Mouse (Mus musculus) heart, embryonic 14.5 days (tissue): ENCODE data around the gene Klf16. TPM values are rescaled to one million over a fixed set of nuclear protein-coding genes. Genes with fewer than 3 reads are reported as not detected.

ENCODE experiments used
- ATAC-seq: fragments of 200-750 bp; cut with Nextera tagmentation; 2 replicates; pipeline ENCODE4 v1.8.0; 2017; ENCODE audit warnings: low read depth, moderate TSS enrichment; ENCODE audit not compliant: insufficient number of reproducible peaks, insufficient read depth, low FRiP score
- H3K27ac ChIP-seq, 2 experiments: fragments of 200-500 bp in 1 of 2; fragments of 300-500 bp in 1 of 2; sonication (generic) in 1 of 2; replicated peaks in 1 of 2; 2 replicates each; pipeline ENCODE4 v1.5.1; 2012 to 2014; ENCODE audit warnings: low read depth in 2 of 2, low read length in 2 of 2, control low read depth in 1 of 2, mild to moderate bottlenecking in 1 of 2, mixed read lengths in 1 of 2; ENCODE audit not compliant: control insufficient read depth in 1 of 2, insufficient read depth in 1 of 2
- H3K27me3 ChIP-seq: fragments of 300-500 bp; sonication (generic); 2 replicates; pipeline ENCODE4 v1.6.1; 2014; ENCODE audit warnings: mild to moderate bottlenecking, low read length, control low read depth; ENCODE audit not compliant: control insufficient read depth, insufficient read depth
- H3K36me3 ChIP-seq: fragments of 300-500 bp; sonication (generic); 2 replicates; pipeline ENCODE4 v1.6.1; 2014; ENCODE audit warnings: mild to moderate bottlenecking, control low read depth, low read length, mixed read lengths; ENCODE audit not compliant: control insufficient read depth, insufficient read depth
- H3K4me1 ChIP-seq, 2 experiments: fragments of 200-500 bp in 1 of 2; fragments of 300-500 bp in 1 of 2; sonication (generic) in 1 of 2; 2 replicates each; pipeline ENCODE4 v1.6.1; 2012 to 2014; ENCODE audit warnings: low read length in 2 of 2, control low read depth in 1 of 2, mixed read lengths in 1 of 2; ENCODE audit not compliant: control insufficient read depth in 2 of 2, insufficient read depth in 2 of 2
- H3K4me2 ChIP-seq: fragments of 300-500 bp; sonication (generic); 2 replicates; pipeline ENCODE4 v1.6.1; 2014; ENCODE audit warnings: mild to moderate bottlenecking, low read length
- H3K4me3 ChIP-seq, 2 experiments: fragments of 200-500 bp in 1 of 2; fragments of 300-500 bp in 1 of 2; sonication (generic) in 1 of 2; 2 replicates each; pipeline ENCODE4 v1.5.1; 2012 to 2014; ENCODE audit warnings: low read length in 2 of 2, mild to moderate bottlenecking in 2 of 2, control low read depth in 1 of 2, low read depth in 1 of 2, moderate library complexity in 1 of 2; ENCODE audit not compliant: control insufficient read depth in 1 of 2, insufficient read depth in 1 of 2
- H3K9ac ChIP-seq: fragments of 300-500 bp; sonication (generic); 2 replicates; pipeline ENCODE4 v1.6.1; 2014; ENCODE audit warnings: mild to moderate bottlenecking, low read length
- H3K9me3 ChIP-seq: fragments of 300-500 bp; sonication (generic); 2 replicates; pipeline ENCODE4 v1.6.1; 2016; ENCODE audit warnings: low read length, control low read depth; ENCODE audit not compliant: control insufficient read depth
- WGBS: fragments of 180-500 bp; shearing (Covaris S2); extraction: QIAGEN DNeasy Blood & Tissue Kit; methylation state at CpG from one replicate; pipeline ENCODE4 v1.1.7; 2014; 5-methylcytosine and 5-hydroxymethylcytosine counted together
- polyA plus RNA-seq: library from polyadenylated mRNA; unstranded; fragments of >200 nt; fragmentation: Nextera tagmentation; extraction: Ambion mirVana; gene quantifications from 2 replicates; pipeline ENCODE4 v1.2.1, GENCODE M21; 2014

Gene Klf16
- polyA plus RNA-seq, 1 experiment from 2014 or later: 5.0 TPM

DNA sequence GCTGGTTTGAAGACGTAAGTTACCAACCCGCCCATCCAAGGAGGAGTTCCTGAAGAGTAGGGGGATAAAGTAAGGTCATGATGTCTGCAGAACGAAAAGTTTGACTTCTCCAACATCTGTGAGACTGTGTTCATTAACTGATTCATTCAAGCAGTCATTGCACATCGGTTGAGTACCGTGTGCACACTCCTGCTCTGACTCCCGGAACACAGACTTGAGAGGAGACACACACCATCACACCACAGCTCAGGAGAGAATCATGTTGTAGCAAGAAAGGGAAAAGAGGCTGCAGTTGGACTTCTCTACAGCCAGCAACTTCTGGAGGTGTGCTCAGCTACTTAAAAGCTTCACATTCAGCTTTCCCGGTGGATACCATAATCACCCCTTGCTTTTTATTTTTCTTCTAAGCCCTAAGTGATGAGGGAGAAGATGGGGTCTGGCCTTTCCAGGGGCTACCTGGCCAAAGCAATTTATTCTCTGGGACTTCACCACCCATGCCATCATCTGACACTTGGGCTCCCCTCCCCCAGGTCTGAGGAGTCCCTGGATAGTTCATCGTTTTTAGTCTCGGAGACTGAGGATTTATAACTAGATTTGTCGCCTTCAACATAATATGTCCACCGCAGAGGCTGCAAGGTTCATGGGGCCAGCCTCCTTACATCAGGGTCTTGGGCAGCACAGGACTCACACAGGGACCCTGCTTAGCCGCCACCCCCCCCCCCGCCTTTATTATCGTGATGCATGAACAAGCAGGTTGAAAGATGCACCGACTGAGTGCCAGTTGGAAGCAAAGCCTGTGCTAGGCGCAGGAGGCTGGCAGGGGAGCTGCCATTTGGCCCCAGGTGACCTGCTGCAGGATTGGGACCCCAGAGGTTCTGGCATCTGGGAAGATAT lies 43.9 kb upstream of the Klf16 start:
- H3K4me1 ChIP-seq: peaks cover 18 to 33% of the 10 kb centered on the region in 2 experiments
- WGBS: 58% methylated on average over 16 of the region's 16 CpGs
- no peaks in the 10 kb centered on the region for H3K9me3 ChIP-seq
- H3K27ac ChIP-seq: peak overlapping the region; percentile 89 to 99
- H3K27me3 ChIP-seq: no peaks in the 10 kb centered on the region
- peaks cover 3% of the 10 kb centered on the region for H3K36me3 ChIP-seq
- peak overlapping the region; percentile 83 to 92 for H3K4me3 ChIP-seq
- peak overlapping the region; percentile 71 for H3K4me2 ChIP-seq
- H3K9ac ChIP-seq: peak overlapping the region; percentile 63
- no peak for ATAC-seq

DNA sequence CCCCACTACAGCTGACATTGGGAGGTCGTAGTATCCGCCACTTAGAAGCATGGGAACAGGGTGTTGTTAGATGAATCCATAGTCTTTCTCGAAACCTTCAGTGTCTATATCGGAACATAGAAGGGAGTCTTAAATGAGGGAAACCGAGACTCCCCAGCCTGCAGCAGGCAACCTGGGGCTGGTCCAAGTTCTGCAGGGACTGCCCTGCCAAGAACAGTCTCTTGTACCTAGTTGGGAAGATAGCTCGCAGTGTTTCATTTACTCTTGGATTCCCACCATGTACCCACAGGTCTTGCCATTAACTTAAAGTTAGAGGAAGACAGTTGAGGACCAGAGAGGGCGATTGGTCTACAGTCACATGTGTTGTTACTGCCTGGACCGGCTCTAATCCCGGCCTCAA lies 43.2 kb upstream of the Klf16 start:
- Histone ChIP-seq H3K27me3 (no peaks in the 10 kb centered on the region), H3K27ac (no peak overlapping the region), H3K4me1 (peaks cover 16 to 29% of the 10 kb centered on the region in 2 experiments), H3K4me3 (no peak overlapping the region), H3K4me2 (no peak overlapping the region), H3K9me3 (no peaks in the 10 kb centered on the region), H3K36me3 (peaks cover 10% of the 10 kb centered on the region), H3K9ac (no peak overlapping the region)
- no peak for ATAC-seq
- 80% methylated on average over 9 of the region's 9 CpGs for WGBS

DNA sequence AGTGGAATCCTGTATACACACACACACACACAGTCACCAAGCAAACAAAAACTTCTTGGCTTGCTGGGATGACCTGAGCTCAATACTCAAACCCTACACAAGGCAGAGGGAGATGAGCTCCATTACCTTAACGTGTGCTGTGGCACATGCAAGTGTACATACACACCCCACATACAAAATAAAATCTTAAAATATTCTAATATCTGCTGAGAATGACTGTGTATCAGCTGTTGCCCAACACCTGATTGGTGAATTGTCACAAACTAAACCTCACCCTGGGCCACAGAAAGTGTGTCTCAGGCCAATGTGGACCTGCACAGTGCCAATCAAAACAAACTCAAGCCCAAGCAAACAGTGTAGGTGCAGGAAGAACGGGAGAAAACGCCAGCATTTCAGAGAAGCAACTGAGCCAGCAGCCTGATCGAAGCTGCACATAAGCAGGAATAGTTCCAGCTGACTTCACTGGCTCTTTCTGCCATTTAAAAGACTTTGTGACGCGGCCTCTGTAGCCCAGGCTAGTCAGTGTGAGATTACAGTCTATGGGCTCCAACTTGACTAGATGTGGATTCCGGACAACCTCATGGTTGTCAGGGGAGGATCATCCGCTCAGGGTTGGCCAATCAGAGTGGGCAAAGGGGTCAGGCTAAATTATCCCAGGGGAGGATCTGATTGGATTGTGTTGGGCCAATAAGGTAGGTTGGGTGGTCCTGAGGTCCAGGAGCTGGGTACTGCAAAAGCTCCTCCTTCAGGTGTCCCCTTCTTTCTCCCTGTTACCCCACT lies 42.5 kb upstream of the Klf16 start:
- H3K4me3 ChIP-seq: no peak overlapping the region
- H3K9me3 ChIP-seq: no peaks in the 10 kb centered on the region
- H3K4me1 ChIP-seq: peaks cover 16 to 22% of the 10 kb centered on the region in 2 experiments
- no peak overlapping the region for H3K4me2 ChIP-seq
- 0 out of 4 replicates have a peak overlapping the region, but pooled peaks of 1 of the 2 experiments have one; percentile 24 for H3K27ac ChIP-seq
- no peaks in the 10 kb centered on the region for H3K27me3 ChIP-seq
- ATAC-seq: no peak
- H3K9ac ChIP-seq: no peak overlapping the region
- 33% methylated on average over 8 of the region's 8 CpGs for WGBS
- peaks cover 17% of the 10 kb centered on the region for H3K36me3 ChIP-seq

DNA sequence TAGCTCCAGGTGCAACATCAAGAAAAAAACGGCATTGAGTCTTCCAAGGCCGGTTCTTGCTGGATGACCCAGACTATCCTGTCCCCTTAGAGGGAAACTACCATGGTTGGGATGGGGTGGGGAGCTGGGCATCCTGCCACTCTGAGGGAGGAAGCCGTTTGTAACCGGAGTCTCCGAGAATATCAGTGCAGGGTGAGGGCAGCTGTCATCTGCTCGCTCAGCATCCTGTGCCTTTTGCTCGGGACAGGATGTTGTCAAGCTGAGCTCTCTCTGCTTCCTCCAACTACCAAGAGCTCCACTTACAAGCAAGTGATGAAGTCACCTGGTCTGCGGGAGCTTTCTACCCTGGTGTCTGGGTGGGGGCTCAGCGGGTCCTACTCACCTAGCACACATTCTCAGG lies 41.1 kb upstream of the Klf16 start:
- H3K4me3 ChIP-seq: no peak overlapping the region
- no peaks in the 10 kb centered on the region for H3K9me3 ChIP-seq
- H3K27me3 ChIP-seq: no peaks in the 10 kb centered on the region
- H3K4me1 ChIP-seq: peaks cover 7 to 8% of the 10 kb centered on the region in 2 experiments
- WGBS: 34% methylated on average over 9 of the region's 9 CpGs
- no peak for ATAC-seq
- peaks cover 32% of the 10 kb centered on the region for H3K36me3 ChIP-seq
- H3K4me2 ChIP-seq: no peak overlapping the region
- H3K27ac ChIP-seq: peak overlapping the region; percentile 42 to 53; a peak in 1 of 4 replicates
- H3K9ac ChIP-seq: no peak overlapping the region

DNA sequence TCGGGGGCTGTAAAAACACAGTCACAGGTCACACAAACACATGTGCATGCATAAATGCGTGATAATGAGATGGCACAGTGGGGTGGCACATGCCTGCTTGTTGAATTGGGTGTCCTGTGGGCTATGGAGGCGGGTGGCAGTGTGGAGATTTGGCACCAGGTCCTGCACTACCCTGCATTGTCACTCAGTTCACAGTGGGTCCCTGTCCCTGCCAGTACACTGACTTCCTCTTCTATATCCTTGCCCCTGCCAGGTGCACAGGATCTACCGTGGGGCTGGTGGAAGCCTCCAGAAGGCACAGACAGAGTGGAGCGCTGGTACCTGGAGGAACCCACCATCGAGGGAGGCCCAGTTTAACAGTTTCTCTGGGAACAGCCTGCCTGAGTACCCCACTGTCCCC lies 37.2 kb upstream of the Klf16 start:
- no peak overlapping the region for H3K4me3 ChIP-seq
- H3K9me3 ChIP-seq: no peaks in the 10 kb centered on the region
- H3K36me3 ChIP-seq: peaks cover 53% of the 10 kb centered on the region
- H3K4me2 ChIP-seq: no peak overlapping the region
- 86% methylated on average over 6 of the region's 6 CpGs for WGBS
- H3K27me3 ChIP-seq: no peaks in the 10 kb centered on the region
- no peak for ATAC-seq
- no peak overlapping the region for H3K27ac ChIP-seq
- H3K9ac ChIP-seq: no peak overlapping the region
- H3K4me1 ChIP-seq: peaks cover 0 to 3% of the 10 kb centered on the region in 2 experiments; a peak in 1 of 4 replicates

DNA sequence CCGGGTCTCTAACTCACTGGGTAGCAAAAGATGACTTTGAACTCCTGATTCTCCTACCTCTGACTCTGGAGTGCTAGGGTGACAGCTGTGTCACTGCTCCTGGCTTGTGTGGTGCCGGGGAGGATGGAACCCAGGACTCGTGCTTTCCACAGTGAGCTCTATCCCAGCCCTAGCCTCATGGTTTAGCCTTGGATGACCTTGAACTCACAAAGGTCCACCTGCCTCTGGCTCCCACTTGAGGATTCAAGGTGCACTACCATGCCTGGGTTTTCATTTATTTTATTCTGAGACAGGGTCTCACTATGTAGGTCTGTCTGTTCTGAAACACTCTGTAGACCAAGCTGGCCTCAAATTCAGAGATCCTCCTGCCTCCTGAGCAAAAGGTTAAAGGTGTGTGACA lies 36.7 kb upstream of the Klf16 start:
- H3K4me3 ChIP-seq: no peak overlapping the region
- no peaks in the 10 kb centered on the region for H3K27me3 ChIP-seq
- peaks cover 58% of the 10 kb centered on the region for H3K36me3 ChIP-seq
- H3K27ac ChIP-seq: no peak overlapping the region
- H3K4me1 ChIP-seq: peaks cover 0 to 3% of the 10 kb centered on the region in 2 experiments; a peak in 1 of 4 replicates
- no peaks in the 10 kb centered on the region for H3K9me3 ChIP-seq
- no peak overlapping the region for H3K9ac ChIP-seq
- no peak overlapping the region for H3K4me2 ChIP-seq
- no peak for ATAC-seq
- WGBS: 69% methylated on average over 3 of the region's 3 CpGs

DNA sequence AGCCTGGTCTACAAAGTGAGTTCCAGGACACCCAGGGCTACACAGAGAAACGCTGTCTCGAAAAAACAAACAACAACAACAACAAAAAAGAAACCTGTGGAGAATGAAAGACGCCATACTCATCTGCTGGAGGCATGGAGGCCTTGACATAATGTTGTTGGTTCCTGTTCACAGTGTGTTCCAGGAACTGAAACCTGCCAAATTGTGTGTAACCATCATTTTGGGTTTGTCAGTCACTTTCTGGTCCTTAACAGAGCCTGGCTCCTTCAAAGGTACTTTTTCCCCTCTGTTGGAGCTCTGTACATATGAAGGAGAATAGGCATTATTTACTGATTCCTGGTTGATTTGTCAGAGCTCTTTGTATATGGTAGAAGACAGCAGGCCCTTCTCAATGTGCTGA lies 34.8 kb upstream of the Klf16 start:
- H3K27ac ChIP-seq: no peak overlapping the region
- no peaks in the 10 kb centered on the region for H3K27me3 ChIP-seq
- H3K4me2 ChIP-seq: no peak overlapping the region
- H3K36me3 ChIP-seq: peaks cover 77% of the 10 kb centered on the region
- no peak for ATAC-seq
- H3K9ac ChIP-seq: no peak overlapping the region
- H3K4me1 ChIP-seq: no peaks in the 10 kb centered on the region
- 94% methylated on average over 3 of the region's 3 CpGs for WGBS
- H3K4me3 ChIP-seq: no peak overlapping the region
- no peaks in the 10 kb centered on the region for H3K9me3 ChIP-seq
